Mouse (Mus musculus): ENCODE measurements around the gene Gm3435. TPM values are rescaled to one million over a fixed set of nuclear protein-coding genes. Genes with fewer than 3 reads are reported as not detected.
A peak's percentile ranks its signal among the peaks of the same experiment; 100 is the strongest.

The Gm3435 gene
- polyA plus RNA-seq, 1 experiment from 2014 or later = 10.3 TPM

DNA sequence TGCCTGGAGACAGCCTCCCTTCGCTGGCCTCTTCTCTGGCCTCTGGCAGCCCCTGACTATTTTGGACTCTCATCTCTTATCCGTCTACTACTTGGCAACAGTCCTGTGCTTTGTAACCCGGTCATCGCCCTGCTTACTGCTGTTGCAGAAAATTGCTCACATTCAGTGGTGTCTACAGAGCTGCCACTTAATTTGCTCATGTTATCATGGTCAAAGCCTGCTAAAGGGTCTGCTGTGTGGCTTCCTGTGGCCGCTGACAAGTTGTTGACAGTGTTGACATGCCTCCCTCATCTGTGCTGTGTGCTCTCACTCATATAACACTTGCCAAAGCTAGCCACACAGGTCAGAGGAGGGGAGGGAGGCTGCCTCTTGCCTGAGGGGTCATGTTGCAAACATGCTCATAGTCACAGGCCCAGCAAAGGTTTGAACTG lies 48.2 kb downstream of the Gm3435 start:
- WGBS = 94% methylated on average over 5 of the region's 5 CpGs
- Histone ChIP-seq H3K27me3 (ENCODE audit: control insufficient read depth, insufficient read depth, low read depth, low read length) (no peaks in the 10 kb centered on the region), H3K27ac (ENCODE audit: low read length) (no peak overlapping the region), H3K9ac (ENCODE audit: low read depth, low read length) (no peak overlapping the region), H3K36me3 (ENCODE audit: control insufficient read depth, insufficient read depth, low read length) (peaks cover 26% of the 10 kb centered on the region), H3K4me3 (ENCODE audit: low read depth, low read length) (no peak overlapping the region), H3K9me3 (replicated peaks; ENCODE audit: control insufficient read depth, low read length, poor library complexity, severe bottlenecking) (no peaks in the 10 kb centered on the region), H3K4me2 (ENCODE audit: low read length) (no peak overlapping the region), H3K4me1 (ENCODE audit: control insufficient read depth, insufficient read depth, low read length) (no peaks in the 10 kb centered on the region)
- no peak for ATAC-seq

DNA sequence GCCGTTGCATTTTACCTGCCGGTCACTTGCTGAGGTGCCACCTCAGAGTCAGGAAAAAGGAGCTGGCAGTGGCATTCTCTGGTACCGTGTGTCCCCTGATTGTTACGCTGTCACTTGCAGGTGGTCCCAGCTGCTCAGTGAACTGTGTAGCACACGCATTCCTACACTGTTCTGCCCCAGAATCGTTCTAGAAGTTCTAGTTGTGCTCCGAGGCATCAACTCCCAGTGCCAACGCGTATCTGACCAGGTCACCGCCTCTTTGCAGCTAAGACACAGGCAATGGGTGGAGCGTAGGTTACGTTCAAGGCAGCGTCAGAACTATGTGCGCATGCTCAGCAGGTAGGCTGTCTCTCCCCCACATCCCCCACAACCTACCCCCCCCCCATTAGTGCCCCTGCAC lies 49.7 kb downstream of the Gm3435 start:
- no peaks in the 10 kb centered on the region for H3K27me3 ChIP-seq (ENCODE audit: control insufficient read depth, insufficient read depth, low read depth, low read length)
- no peak for ATAC-seq
- H3K27ac ChIP-seq (ENCODE audit: low read length) = no peak overlapping the region
- WGBS = 95% methylated on average over 14 of the region's 14 CpGs
- no peak overlapping the region for H3K9ac ChIP-seq (ENCODE audit: low read depth, low read length)
- H3K9me3 ChIP-seq (replicated peaks; ENCODE audit: control insufficient read depth, low read length, poor library complexity, severe bottlenecking) = no peaks in the 10 kb centered on the region
- H3K4me2 ChIP-seq (ENCODE audit: low read length) = no peak overlapping the region
- H3K36me3 ChIP-seq (ENCODE audit: control insufficient read depth, insufficient read depth, low read length) = peaks cover 29% of the 10 kb centered on the region
- H3K4me1 ChIP-seq (ENCODE audit: control insufficient read depth, insufficient read depth, low read length) = no peaks in the 10 kb centered on the region
- H3K4me3 ChIP-seq (ENCODE audit: low read depth, low read length) = no peak overlapping the region

DNA sequence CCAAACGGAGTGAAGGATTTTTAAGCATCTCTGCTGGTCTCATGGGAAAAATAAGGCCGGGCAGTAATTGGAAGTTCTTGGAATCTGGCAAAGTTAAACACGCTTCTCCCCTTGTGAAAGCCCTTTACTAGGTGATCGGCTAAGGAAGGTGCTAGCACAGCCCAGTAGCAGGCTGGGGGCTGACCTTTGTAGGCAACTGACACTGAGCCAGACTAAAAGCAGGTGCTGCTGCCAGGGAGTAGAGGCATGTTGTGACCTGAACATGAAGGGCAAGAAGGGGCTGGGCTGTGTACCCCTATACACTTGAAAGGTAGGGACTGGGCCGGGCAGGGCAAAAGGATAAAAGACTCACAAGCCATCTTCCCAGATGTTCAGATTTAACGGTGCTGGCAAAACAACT lies 50.4 kb downstream of the Gm3435 start:
- H3K9me3 ChIP-seq (replicated peaks; ENCODE audit: control insufficient read depth, low read length, poor library complexity, severe bottlenecking) = no peaks in the 10 kb centered on the region
- no peak overlapping the region for H3K4me3 ChIP-seq (ENCODE audit: low read depth, low read length)
- H3K4me2 ChIP-seq (ENCODE audit: low read length) = no peak overlapping the region
- H3K4me1 ChIP-seq (ENCODE audit: control insufficient read depth, insufficient read depth, low read length) = no peaks in the 10 kb centered on the region
- H3K27ac ChIP-seq (ENCODE audit: low read length) = no peak overlapping the region
- ATAC-seq = no peak
- 97% methylated on average over 6 of the region's 6 CpGs for WGBS
- peaks cover 29% of the 10 kb centered on the region for H3K36me3 ChIP-seq (ENCODE audit: control insufficient read depth, insufficient read depth, low read length)
- H3K9ac ChIP-seq (ENCODE audit: low read depth, low read length) = no peak overlapping the region
- no peaks in the 10 kb centered on the region for H3K27me3 ChIP-seq (ENCODE audit: control insufficient read depth, insufficient read depth, low read depth, low read length)

DNA sequence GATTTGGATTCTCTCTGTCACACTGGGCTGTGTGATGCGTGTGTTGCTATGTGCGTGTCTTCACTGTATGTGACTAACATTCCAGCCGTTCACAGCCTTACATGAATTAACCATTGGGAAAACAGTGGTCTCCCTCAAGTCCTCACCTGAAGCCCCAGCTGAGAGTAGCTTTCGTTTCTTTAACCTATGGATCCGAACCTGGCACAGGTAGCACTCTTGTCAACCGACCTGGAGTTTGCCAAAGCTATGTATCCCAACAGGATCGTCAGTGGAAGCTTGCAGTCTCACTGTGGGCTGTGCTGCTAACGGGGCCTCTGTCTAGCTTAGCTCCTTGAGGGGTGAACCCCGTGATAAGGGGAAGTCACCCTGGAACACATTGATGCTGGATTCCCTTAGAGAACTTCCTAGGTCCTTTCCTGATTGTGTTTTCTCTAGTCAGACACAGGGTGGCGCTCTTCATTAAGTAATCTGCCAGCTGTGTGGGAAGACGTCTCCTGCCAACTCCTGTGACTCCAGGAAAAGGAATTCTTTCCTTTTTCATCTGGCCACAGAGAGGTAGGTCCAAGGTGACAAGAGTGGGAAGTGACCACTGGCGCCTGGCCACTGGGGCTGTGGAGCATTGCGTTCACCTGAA lies 55.5 kb downstream of the Gm3435 start:
- Histone ChIP-seq H3K27me3 (ENCODE audit: control insufficient read depth, insufficient read depth, low read depth, low read length) (no peaks in the 10 kb centered on the region), H3K4me2 (ENCODE audit: low read length) (peak overlapping the region; percentile 54), H3K4me1 (ENCODE audit: control insufficient read depth, insufficient read depth, low read length) (peaks cover 9% of the 10 kb centered on the region; the same call in 1 of the 2 replicates), H3K9ac (ENCODE audit: low read depth, low read length) (peak overlapping the region; percentile 58), H3K36me3 (ENCODE audit: control insufficient read depth, insufficient read depth, low read length) (peaks cover 7% of the 10 kb centered on the region; the same call in 1 of the 2 replicates), H3K9me3 (replicated peaks; ENCODE audit: control insufficient read depth, low read length, poor library complexity, severe bottlenecking) (no peaks in the 10 kb centered on the region), H3K27ac (ENCODE audit: low read length) (peak overlapping the region; percentile 72), H3K4me3 (ENCODE audit: low read depth, low read length) (peak overlapping the region; percentile 10; the same call in 1 of the 2 replicates)
- WGBS = 39% methylated on average over 13 of the region's 13 CpGs
- peak; percentile 87 for ATAC-seq

DNA sequence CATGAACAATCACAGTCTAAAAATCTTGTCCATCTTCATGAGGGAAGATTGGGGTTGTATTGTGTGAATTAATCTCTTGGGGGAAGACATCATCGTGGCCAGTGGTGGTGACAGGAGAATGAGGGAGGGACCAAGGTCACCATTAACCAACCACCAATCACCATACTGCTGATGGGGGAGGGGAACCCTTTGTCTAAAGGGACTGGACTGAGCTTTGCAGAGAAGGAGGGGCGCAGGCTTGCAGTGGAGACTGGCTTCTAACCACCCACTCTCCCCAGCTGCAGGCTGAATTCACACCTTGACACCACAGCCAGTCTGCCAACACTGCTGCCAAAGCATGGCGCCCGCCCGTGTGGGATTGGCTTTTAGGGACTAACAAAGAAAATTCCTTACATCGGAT lies 56.1 kb downstream of the Gm3435 start:
- peak overlapping the region; percentile 72 for H3K27ac ChIP-seq (ENCODE audit: low read length)
- peak overlapping the region; percentile 10; the same call in 1 of the 2 replicates for H3K4me3 ChIP-seq (ENCODE audit: low read depth, low read length)
- H3K4me2 ChIP-seq (ENCODE audit: low read length) = peak overlapping the region; percentile 54
- peak; percentile 90 for ATAC-seq
- no peaks in the 10 kb centered on the region for H3K9me3 ChIP-seq (replicated peaks; ENCODE audit: control insufficient read depth, low read length, poor library complexity, severe bottlenecking)
- H3K4me1 ChIP-seq (ENCODE audit: control insufficient read depth, insufficient read depth, low read length) = peaks cover 9% of the 10 kb centered on the region; the same call in 1 of the 2 replicates
- WGBS = 41% methylated on average over 6 of the region's 6 CpGs
- H3K36me3 ChIP-seq (ENCODE audit: control insufficient read depth, insufficient read depth, low read length) = peaks cover 7% of the 10 kb centered on the region; the same call in 1 of the 2 replicates
- H3K27me3 ChIP-seq (ENCODE audit: control insufficient read depth, insufficient read depth, low read depth, low read length) = no peaks in the 10 kb centered on the region
- H3K9ac ChIP-seq (ENCODE audit: low read depth, low read length) = peak overlapping the region; percentile 58

DNA sequence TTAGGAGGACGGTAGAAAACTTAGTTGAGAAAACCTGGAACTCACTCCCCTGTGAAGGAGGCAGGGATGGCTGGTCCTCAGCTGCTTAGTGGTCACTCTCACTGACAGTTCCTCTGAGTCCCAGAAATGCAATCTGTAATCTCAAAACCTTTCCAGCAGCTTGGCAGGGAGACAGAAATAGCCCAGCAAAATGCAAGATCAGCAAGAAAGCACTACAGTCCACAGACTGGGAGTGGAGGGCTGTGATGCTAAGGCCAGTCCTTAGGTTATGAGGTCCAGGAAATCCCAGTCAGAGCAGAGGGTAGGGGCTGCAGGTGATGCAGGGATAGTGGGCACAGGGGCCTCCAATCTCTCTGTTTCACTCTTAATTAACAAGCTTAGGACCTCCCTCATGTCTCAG lies 56.9 kb downstream of the Gm3435 start:
- H3K4me2 ChIP-seq (ENCODE audit: low read length) = no peak overlapping the region
- H3K9me3 ChIP-seq (replicated peaks; ENCODE audit: control insufficient read depth, low read length, poor library complexity, severe bottlenecking) = no peaks in the 10 kb centered on the region
- no peak overlapping the region; the same call in 1 of the 2 replicates for H3K9ac ChIP-seq (ENCODE audit: low read depth, low read length)
- peaks cover 9% of the 10 kb centered on the region; the same call in 1 of the 2 replicates for H3K4me1 ChIP-seq (ENCODE audit: control insufficient read depth, insufficient read depth, low read length)
- WGBS = 79% methylated on average over 1 of the region's 1 CpGs
- no peak overlapping the region for H3K4me3 ChIP-seq (ENCODE audit: low read depth, low read length)
- H3K27me3 ChIP-seq (ENCODE audit: control insufficient read depth, insufficient read depth, low read depth, low read length) = no peaks in the 10 kb centered on the region
- ATAC-seq = no peak
- no peak overlapping the region for H3K27ac ChIP-seq (ENCODE audit: low read length)
- peaks cover 7% of the 10 kb centered on the region; the same call in 1 of the 2 replicates for H3K36me3 ChIP-seq (ENCODE audit: control insufficient read depth, insufficient read depth, low read length)

DNA sequence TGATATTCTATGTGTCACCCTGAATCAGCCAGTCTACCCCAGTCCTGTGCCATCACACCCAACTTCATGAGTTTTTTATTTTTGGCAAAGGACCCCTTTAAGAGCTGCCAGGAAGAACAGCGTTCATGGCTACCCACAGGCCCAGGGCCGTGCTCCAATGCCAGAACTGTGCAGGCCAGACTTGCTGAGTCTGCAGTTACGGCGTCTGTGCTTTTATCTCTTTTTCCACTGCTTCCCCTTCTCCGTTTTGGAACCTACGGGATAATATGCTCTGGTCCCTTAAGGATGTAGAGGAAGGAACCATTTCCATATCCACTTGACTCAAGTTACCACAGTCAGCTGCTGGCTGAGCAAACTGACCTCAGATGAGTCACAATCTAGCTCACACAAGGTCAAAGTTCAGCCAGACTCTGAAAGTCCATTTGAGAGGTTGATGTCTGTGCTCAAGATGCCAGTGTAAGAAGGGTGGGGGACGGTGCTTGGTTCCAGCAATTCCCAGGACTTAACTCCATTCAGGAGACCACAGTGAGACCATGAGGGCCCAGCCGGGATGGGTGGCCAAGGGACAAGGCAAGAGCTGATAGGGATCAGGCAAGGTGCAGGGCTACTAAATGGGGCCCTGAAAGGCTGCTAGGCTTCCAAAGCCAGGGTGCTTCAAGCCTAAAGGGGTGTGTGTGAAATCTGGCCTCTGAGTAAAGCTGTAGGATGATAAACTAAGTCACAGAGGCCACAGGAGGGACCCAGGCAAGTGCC lies 58.2 kb downstream of the Gm3435 start:
- H3K9me3 ChIP-seq (replicated peaks; ENCODE audit: control insufficient read depth, low read length, poor library complexity, severe bottlenecking) = no peaks in the 10 kb centered on the region
- H3K4me2 ChIP-seq (ENCODE audit: low read length) = no peak overlapping the region
- no peak overlapping the region for H3K27ac ChIP-seq (ENCODE audit: low read length)
- no peak overlapping the region for H3K4me3 ChIP-seq (ENCODE audit: low read depth, low read length)
- peaks cover 9% of the 10 kb centered on the region; the same call in 1 of the 2 replicates for H3K4me1 ChIP-seq (ENCODE audit: control insufficient read depth, insufficient read depth, low read length)
- no peak for ATAC-seq
- no peak overlapping the region for H3K9ac ChIP-seq (ENCODE audit: low read depth, low read length)
- H3K36me3 ChIP-seq (ENCODE audit: control insufficient read depth, insufficient read depth, low read length) = peaks cover 3% of the 10 kb centered on the region; the same call in 1 of the 2 replicates
- no peaks in the 10 kb centered on the region for H3K27me3 ChIP-seq (ENCODE audit: control insufficient read depth, insufficient read depth, low read depth, low read length)
- WGBS = 77% methylated on average over 8 of the region's 8 CpGs

DNA sequence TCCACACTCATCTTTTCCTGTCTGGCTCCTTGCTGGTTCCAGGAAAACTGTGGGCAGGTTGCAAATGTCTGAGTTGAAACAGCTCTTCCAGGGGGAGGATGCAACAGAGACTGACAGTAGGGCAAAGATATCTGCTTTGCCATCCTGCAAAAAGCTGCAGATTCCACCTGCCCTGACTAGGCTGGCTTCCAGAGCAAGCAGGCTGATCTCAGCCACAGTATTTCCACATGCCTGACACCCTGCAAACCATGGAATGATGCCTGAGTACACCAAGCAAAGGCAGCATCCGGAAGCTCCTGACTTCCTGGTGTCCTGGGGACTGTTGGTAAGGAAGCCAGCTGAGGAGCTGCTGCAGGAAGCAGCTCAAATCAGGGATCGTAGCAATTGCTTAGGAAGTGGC lies 59.1 kb downstream of the Gm3435 start:
- Histone ChIP-seq H3K36me3 (ENCODE audit: control insufficient read depth, insufficient read depth, low read length) (no peaks in the 10 kb centered on the region), H3K27ac (ENCODE audit: low read length) (no peak overlapping the region), H3K4me3 (ENCODE audit: low read depth, low read length) (no peak overlapping the region), H3K4me1 (ENCODE audit: control insufficient read depth, insufficient read depth, low read length) (peaks cover 9% of the 10 kb centered on the region; the same call in 1 of the 2 replicates), H3K27me3 (ENCODE audit: control insufficient read depth, insufficient read depth, low read depth, low read length) (no peaks in the 10 kb centered on the region), H3K9me3 (replicated peaks; ENCODE audit: control insufficient read depth, low read length, poor library complexity, severe bottlenecking) (no peaks in the 10 kb centered on the region), H3K9ac (ENCODE audit: low read depth, low read length) (no peak overlapping the region), H3K4me2 (ENCODE audit: low read length) (no peak overlapping the region)
- WGBS = 56% methylated on average over 2 of the region's 2 CpGs
- no peak for ATAC-seq

Measured in midbrain, embryonic 16.5 days (tissue).